Mouse (Mus musculus) E14TG2a.4 (cell line): ENCODE data around the gene Rnase10.

Source experiments
- CTCF ChIP-seq: conservative IDR thresholded peaks from 2 replicates; pipeline ENCODE4 v1.5.1; 2014; ENCODE audit warnings: low read length
- NANOG ChIP-seq: IDR thresholded peaks from 2 replicates; pipeline ENCODE4 v1.6.1; 2014; ENCODE audit warnings: borderline replicate concordance, low read length, mixed read lengths
- POU5F1 ChIP-seq: IDR thresholded peaks from 2 replicates; pipeline ENCODE4 v1.6.1; 2014; ENCODE audit warnings: low read length, borderline replicate concordance

- TF ChIP-seq CTCF = no peak
- no peak for TF ChIP-seq POU5F1
- TF ChIP-seq NANOG = no peak
Measured at GRCm38 (mm10) chr14:50981837-50982236, 25.7 kb upstream of the Rnase10 start.
